In the genomic region with DNA sequence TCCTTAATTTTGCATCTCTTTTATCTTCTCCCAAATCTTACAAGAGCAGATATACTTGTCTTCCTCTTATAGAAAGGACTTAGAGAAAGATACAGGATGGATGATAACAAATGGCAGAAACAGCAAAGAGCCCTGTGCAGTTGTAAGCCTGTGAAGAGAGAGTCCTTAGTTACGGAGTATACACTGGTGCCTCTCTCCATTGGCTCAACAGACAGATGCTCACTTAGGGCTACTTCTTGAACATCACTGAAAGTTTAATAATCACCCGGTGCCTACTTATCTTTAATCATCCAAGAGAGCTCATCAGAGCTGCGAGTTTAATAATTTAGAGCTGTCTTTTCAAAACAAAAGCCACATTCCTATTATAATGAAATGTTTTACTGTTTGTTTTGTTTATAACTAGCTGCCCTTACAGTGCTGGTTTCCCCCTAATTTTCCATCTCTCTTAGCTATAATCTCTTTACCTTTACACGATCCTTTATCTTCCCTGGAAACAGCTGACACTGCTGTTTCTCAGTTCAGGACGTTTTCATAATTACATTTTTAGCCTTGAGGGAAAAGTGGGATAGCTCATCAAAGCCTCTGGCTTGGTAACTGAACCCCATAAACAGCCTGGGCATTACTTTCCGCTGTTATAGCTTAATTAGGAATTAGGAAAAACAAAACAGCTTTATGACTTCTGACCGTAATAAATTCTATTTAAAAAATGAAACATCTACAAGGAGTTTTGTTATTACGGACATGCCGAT, we compare ENCODE assay signal across 23 mouse cellular contexts.
A peak's percentile ranks its signal among the peaks of the same experiment; 100 is the strongest.
DNase-seq lines count a peak whose midpoint lies in the region; ATAC-seq lines count a peak whose summit lies in the region.
"Had no signal": no experiment of that assay in that cellular context is flagged by ENCODE, and none has a peak within 500 bp of the region (broad histone marks: within the 10 kb centered on the region; RNA-seq: fewer than 3 reads in every experiment).

No protein-coding gene starts in this region.

- H3K4me2 ChIP-seq in midbrain, embryonic 14.5 days (ENCODE audit: low read length), result no peak overlapping the region
- no peak overlapping the region for H3K4me2 ChIP-seq in midbrain, embryonic 13.5 days (replicated peaks)
- no peak overlapping the region for H3K4me2 ChIP-seq in neural tube, embryonic 13.5 days
- H3K4me2 ChIP-seq in neural tube, embryonic 14.5 days (ENCODE audit: low read depth, low read length), result no peak overlapping the region
- H3K4me2 ChIP-seq: embryonic facial prominence, embryonic 13.5 days; embryonic facial prominence, embryonic 15.5 days; forebrain, embryonic 12.5 days had no signal

- H3K27me3 ChIP-seq in midbrain, embryonic 14.5 days (ENCODE audit: control insufficient read depth, insufficient read depth, low read length), result no peaks in the 10 kb centered on the region
- H3K27me3 ChIP-seq in midbrain, embryonic 13.5 days, result no peaks in the 10 kb centered on the region
- H3K27me3 ChIP-seq in neural tube, embryonic 13.5 days, result no peaks in the 10 kb centered on the region
- no peaks in the 10 kb centered on the region for H3K27me3 ChIP-seq in neural tube, embryonic 14.5 days (ENCODE audit: control insufficient read depth, insufficient read depth, low read length)
- H3K27me3 ChIP-seq: embryonic facial prominence, embryonic 13.5 days; embryonic facial prominence, embryonic 15.5 days; forebrain, embryonic 12.5 days had no signal

- peaks cover 5% of the 10 kb centered on the region; the same call in 1 of the 2 replicates for H3K4me1 ChIP-seq in midbrain, embryonic 14.5 days (ENCODE audit: control insufficient read depth, insufficient read depth, low read length)
- no peaks in the 10 kb centered on the region for H3K4me1 ChIP-seq in midbrain, embryonic 13.5 days (replicated peaks)
- H3K4me1 ChIP-seq in neural tube, embryonic 13.5 days (replicated peaks), result peaks cover 7% of the 10 kb centered on the region; the same call in 1 of the 2 replicates
- H3K4me1 ChIP-seq in neural tube, embryonic 14.5 days (ENCODE audit: control insufficient read depth, insufficient read depth, low read length), result no peaks in the 10 kb centered on the region
- H3K4me1 ChIP-seq: embryonic facial prominence, embryonic 13.5 days; embryonic facial prominence, embryonic 15.5 days; forebrain, embryonic 10.5 days; forebrain, embryonic 12.5 days had no signal

- no peak for ATAC-seq in midbrain, embryonic 14.5 days (ENCODE audit: low FRiP score, low TSS enrichment)
- no peak for ATAC-seq in midbrain, embryonic 13.5 days
- peak; percentile 77 for ATAC-seq in neural tube, embryonic 13.5 days (ENCODE audit: low read depth)
- ATAC-seq in neural tube, embryonic 14.5 days (ENCODE audit: low read depth), result peak; percentile 79
- ATAC-seq: forebrain, embryonic 14.5 days had no signal

- no peaks in the 10 kb centered on the region for H3K9me3 ChIP-seq in midbrain, embryonic 14.5 days (ENCODE audit: control insufficient read depth, low read length)
- H3K9me3 ChIP-seq in midbrain, embryonic 13.5 days, result peaks cover 3% of the 10 kb centered on the region; the same call in 1 of the 2 replicates
- 0 out of 2 replicates have a peak, but pooled peaks cover 4% of the 10 kb centered on the region for H3K9me3 ChIP-seq in neural tube, embryonic 13.5 days
- H3K9me3 ChIP-seq in neural tube, embryonic 14.5 days (ENCODE audit: control insufficient read depth, low read length), result no peaks in the 10 kb centered on the region
- H3K9me3 ChIP-seq: embryonic facial prominence, embryonic 15.5 days; forebrain, embryonic 10.5 days; forebrain, embryonic 12.5 days had no signal

- H3K36me3 ChIP-seq in midbrain, embryonic 14.5 days (ENCODE audit: control insufficient read depth, insufficient read depth, low read length), result no peaks in the 10 kb centered on the region
- H3K36me3 ChIP-seq in midbrain, embryonic 13.5 days, result no peaks in the 10 kb centered on the region
- H3K36me3 ChIP-seq in neural tube, embryonic 13.5 days, result no peaks in the 10 kb centered on the region
- H3K36me3 ChIP-seq in neural tube, embryonic 14.5 days (ENCODE audit: control insufficient read depth, insufficient read depth, low read length), result no peaks in the 10 kb centered on the region
- H3K36me3 ChIP-seq: embryonic facial prominence, embryonic 13.5 days; embryonic facial prominence, embryonic 15.5 days; forebrain, embryonic 10.5 days; forebrain, embryonic 12.5 days had no signal

- DNase-seq in midbrain, embryonic 14.5 days, result peak; percentile 24
- DNase-seq in neural tube, embryonic 10.5 days (ENCODE audit: extremely low spot score, low spot score), result no peak
- DNase-seq in layer of hippocampus, postnatal 14 days (ENCODE audit: low spot score in 2 of 2), result no peak
- DNase-seq in heart, adult 18-20 months, result no peak
- DNase-seq: adrenal gland, adult 2 months; adrenal gland, postnatal 10 days; adrenal gland, postnatal 25 days; cerebellum, adult 11 months; cerebellum, adult 18-20 months; cerebellum, adult 8-10 months; cerebellum, adult 9-11 months; cerebellum, postnatal 14 days; cerebellum, postnatal 36 days; embryo, embryonic 11 days had no signal

- no peak overlapping the region for H3K27ac ChIP-seq in midbrain, embryonic 14.5 days (replicated peaks; ENCODE audit: low read depth, low read length)
- no peak overlapping the region for H3K27ac ChIP-seq in midbrain, embryonic 13.5 days
- peak overlapping the region; percentile 28; the same call in 1 of the 2 replicates for H3K27ac ChIP-seq in neural tube, embryonic 13.5 days (replicated peaks)
- no peak overlapping the region for H3K27ac ChIP-seq in neural tube, embryonic 14.5 days (ENCODE audit: low read depth, low read length)
- H3K27ac ChIP-seq: embryonic facial prominence, embryonic 13.5 days; embryonic facial prominence, embryonic 15.5 days; forebrain, embryonic 10.5 days; forebrain, embryonic 12.5 days had no signal

- no peak overlapping the region for H3K4me3 ChIP-seq in midbrain, embryonic 14.5 days (replicated peaks; ENCODE audit: low read depth, low read length)
- no peak overlapping the region for H3K4me3 ChIP-seq in midbrain, embryonic 13.5 days (replicated peaks)
- H3K4me3 ChIP-seq in neural tube, embryonic 13.5 days, result no peak overlapping the region
- no peak overlapping the region for H3K4me3 ChIP-seq in neural tube, embryonic 14.5 days (ENCODE audit: low read depth, low read length)
- H3K4me3 ChIP-seq: embryonic facial prominence, embryonic 13.5 days; embryonic facial prominence, embryonic 15.5 days; erythroblast, embryonic 14.5 days; forebrain, embryonic 10.5 days; forebrain, embryonic 12.5 days had no signal

- H3K9ac ChIP-seq in midbrain, embryonic 14.5 days (replicated peaks; ENCODE audit: low read length), result no peak overlapping the region
- H3K9ac ChIP-seq in midbrain, embryonic 13.5 days (replicated peaks), result no peak overlapping the region
- H3K9ac ChIP-seq in neural tube, embryonic 13.5 days, result no peak overlapping the region
- H3K9ac ChIP-seq in neural tube, embryonic 14.5 days (replicated peaks; ENCODE audit: low read depth, low read length), result no peak overlapping the region
- H3K9ac ChIP-seq: embryonic facial prominence, embryonic 13.5 days; embryonic facial prominence, embryonic 15.5 days; forebrain, embryonic 12.5 days had no signal

- WGBS in midbrain, embryonic 14.5 days, result 72% methylated on average over 9 of the region's 9 CpGs
- 76% methylated on average over 9 of the region's 9 CpGs for WGBS in midbrain, embryonic 13.5 days
- 57% methylated on average over 9 of the region's 9 CpGs for WGBS in neural tube, embryonic 13.5 days
- WGBS in neural tube, embryonic 14.5 days, result 54% methylated on average over 9 of the region's 9 CpGs

Comparison
In these comparisons a context has a peak if more than half of its experiments do, and no peak if none do; other contexts are left out.
1. ATAC-seq: peak in neural tube, embryonic 13.5 days (single experiment) and neural tube, embryonic 14.5 days (single experiment); none in midbrain, embryonic 14.5 days (single experiment) and midbrain, embryonic 13.5 days (single experiment).